Mouse (Mus musculus): ENCODE results near the gene Camkv. TPM values are rescaled to one million over a fixed set of nuclear protein-coding genes. Genes with fewer than 3 reads are reported as not detected.

Gene Camkv
- polyA plus RNA-seq, 1 experiment from 2014 or later, result 1.9 TPM

DNA sequence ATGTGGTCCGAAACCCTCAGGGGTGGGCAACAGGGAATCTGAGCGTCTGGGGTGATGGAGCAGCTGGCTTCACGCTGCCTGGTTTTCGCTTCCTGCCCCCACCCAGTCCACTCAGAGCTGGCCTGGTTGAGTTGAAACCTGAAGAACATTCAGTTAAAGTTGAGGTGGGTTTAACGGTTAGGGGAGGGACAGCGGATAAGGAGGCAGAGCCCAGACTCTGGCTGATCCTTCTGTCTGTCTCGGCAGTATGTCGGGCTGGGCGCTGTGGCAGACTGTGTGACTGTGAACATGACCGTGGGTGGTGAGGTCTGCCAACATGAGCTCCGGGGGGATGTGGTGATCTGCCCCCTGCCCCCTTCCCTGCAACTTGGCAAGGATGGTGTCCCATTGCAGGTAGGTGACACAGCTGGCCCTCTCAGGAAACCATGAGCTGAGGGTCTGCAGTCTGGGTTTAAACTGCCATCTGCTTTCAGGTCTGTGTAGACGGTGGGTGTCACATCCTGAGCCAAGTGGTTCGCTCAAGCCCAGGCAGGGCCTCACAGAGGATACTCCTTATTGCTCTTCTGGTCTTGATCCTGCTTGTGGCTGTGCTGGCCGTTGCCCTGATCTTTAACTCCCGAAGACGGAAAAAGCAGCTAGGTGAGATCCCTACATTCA, 20.6 kb upstream of the Camkv start:
- Histone ChIP-seq H3K27me3 (replicated peaks; ENCODE audit: control insufficient read depth, insufficient read depth, low read length) (no peaks in the 10 kb centered on the region), H3K4me3 (ENCODE audit: low read depth, low read length) (no peak overlapping the region), H3K9me3 (ENCODE audit: control insufficient read depth, low read length) (no peaks in the 10 kb centered on the region), H3K9ac (ENCODE audit: low read length) (no peak overlapping the region), H3K27ac (ENCODE audit: low read depth) (no peak overlapping the region), H3K36me3 (ENCODE audit: control insufficient read depth, insufficient read depth, low read length) (peaks cover 8% of the 10 kb centered on the region; the same call in 1 of the 2 replicates), H3K4me1 (replicated peaks; ENCODE audit: control insufficient read depth, insufficient read depth, low read length) (peaks cover 14% of the 10 kb centered on the region), H3K4me2 (ENCODE audit: low read length) (no peak overlapping the region)
- DNase-seq (ENCODE audit: low spot score) (no peak), ATAC-seq (replicated peaks; ENCODE audit: low FRiP score, low TSS enrichment, low read depth) (no peak)
- 80% methylated on average over 16 of the region's 16 CpGs for WGBS

- DNase-seq (ENCODE audit: low spot score) (no peak), ATAC-seq (replicated peaks; ENCODE audit: low FRiP score, low TSS enrichment, low read depth) (peak; percentile 45)
- Histone ChIP-seq H3K4me1 (replicated peaks; ENCODE audit: control insufficient read depth, insufficient read depth, low read length) (peaks cover 8% of the 10 kb centered on the region; the same call in 1 of the 2 replicates), H3K27ac (ENCODE audit: low read depth) (no peak overlapping the region; the same call in 1 of the 2 replicates), H3K9ac (ENCODE audit: low read length) (no peak overlapping the region), H3K27me3 (replicated peaks; ENCODE audit: control insufficient read depth, insufficient read depth, low read length) (no peaks in the 10 kb centered on the region), H3K4me3 (ENCODE audit: low read depth, low read length) (no peak overlapping the region), H3K4me2 (ENCODE audit: low read length) (no peak overlapping the region), H3K36me3 (ENCODE audit: control insufficient read depth, insufficient read depth, low read length) (0 out of 2 replicates have a peak, but pooled peaks cover 3% of the 10 kb centered on the region), H3K9me3 (ENCODE audit: control insufficient read depth, low read length) (no peaks in the 10 kb centered on the region)
- 30% methylated on average over 13 of the region's 13 CpGs for WGBS
Observed at GRCm38 (mm10) chr9:107917895-107918608, 17.4 kb upstream of the Camkv start.

DNA sequence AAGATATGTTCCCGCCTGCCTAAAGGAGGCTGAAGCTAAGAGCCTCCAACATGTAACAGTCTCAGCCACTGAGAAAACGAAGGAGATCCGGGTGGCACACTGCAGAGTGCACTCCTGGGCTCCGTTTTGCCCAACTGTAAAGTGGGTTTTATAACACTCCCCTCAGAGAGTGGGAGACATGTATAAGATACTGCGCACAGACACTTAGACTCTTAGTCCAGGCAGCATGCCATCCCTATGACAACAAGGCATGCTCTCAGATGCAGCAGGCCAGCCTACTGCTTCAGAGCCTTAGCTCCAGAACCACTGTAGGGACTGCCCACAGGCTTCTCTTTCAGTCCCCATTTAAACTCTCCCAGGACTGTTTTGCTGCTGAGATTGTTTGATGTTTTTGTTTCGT, 16.6 kb upstream of the Camkv start:
- ATAC-seq (replicated peaks; ENCODE audit: low FRiP score, low TSS enrichment, low read depth) (no peak), DNase-seq (ENCODE audit: low spot score) (no peak)
- Histone ChIP-seq H3K27me3 (replicated peaks; ENCODE audit: control insufficient read depth, insufficient read depth, low read length) (no peaks in the 10 kb centered on the region), H3K9ac (ENCODE audit: low read length) (no peak overlapping the region), H3K4me3 (ENCODE audit: low read depth, low read length) (no peak overlapping the region), H3K4me2 (ENCODE audit: low read length) (no peak overlapping the region), H3K27ac (ENCODE audit: low read depth) (no peak overlapping the region), H3K4me1 (replicated peaks; ENCODE audit: control insufficient read depth, insufficient read depth, low read length) (peaks cover 8% of the 10 kb centered on the region; the same call in 1 of the 2 replicates), H3K9me3 (ENCODE audit: control insufficient read depth, low read length) (no peaks in the 10 kb centered on the region), H3K36me3 (ENCODE audit: control insufficient read depth, insufficient read depth, low read length) (0 out of 2 replicates have a peak, but pooled peaks cover 3% of the 10 kb centered on the region)
- 80% methylated on average over 6 of the region's 6 CpGs for WGBS

- no peaks in the 10 kb centered on the region for H3K27me3 ChIP-seq (replicated peaks; ENCODE audit: control insufficient read depth, insufficient read depth, low read length)
- H3K9me3 ChIP-seq (ENCODE audit: control insufficient read depth, low read length), result no peaks in the 10 kb centered on the region
- no peak overlapping the region for H3K4me2 ChIP-seq (ENCODE audit: low read length)
- H3K4me1 ChIP-seq (replicated peaks; ENCODE audit: control insufficient read depth, insufficient read depth, low read length), result peaks cover 8% of the 10 kb centered on the region; the same call in 1 of the 2 replicates
- 88% methylated on average over 5 of the region's 5 CpGs for WGBS
- DNase-seq (ENCODE audit: low spot score) (no peak), ATAC-seq (replicated peaks; ENCODE audit: low FRiP score, low TSS enrichment, low read depth) (no peak)
- H3K27ac ChIP-seq (ENCODE audit: low read depth), result no peak overlapping the region
- H3K36me3 ChIP-seq (ENCODE audit: control insufficient read depth, insufficient read depth, low read length), result 0 out of 2 replicates have a peak, but pooled peaks cover 3% of the 10 kb centered on the region
- no peak overlapping the region for H3K9ac ChIP-seq (ENCODE audit: low read length)
- H3K4me3 ChIP-seq (ENCODE audit: low read depth, low read length), result no peak overlapping the region
Observed at GRCm38 (mm10) chr9:107919441-107919840, 16.0 kb upstream of the Camkv start.

- WGBS, result 30% methylated on average over 7 of the region's 7 CpGs
- Histone ChIP-seq H3K4me2 (ENCODE audit: low read length) (no peak overlapping the region), H3K9ac (ENCODE audit: low read length) (no peak overlapping the region), H3K9me3 (ENCODE audit: control insufficient read depth, low read length) (no peaks in the 10 kb centered on the region), H3K36me3 (ENCODE audit: control insufficient read depth, insufficient read depth, low read length) (no peaks in the 10 kb centered on the region), H3K4me1 (replicated peaks; ENCODE audit: control insufficient read depth, insufficient read depth, low read length) (peaks cover 8% of the 10 kb centered on the region; the same call in 1 of the 2 replicates), H3K27ac (ENCODE audit: low read depth) (no peak overlapping the region), H3K27me3 (replicated peaks; ENCODE audit: control insufficient read depth, insufficient read depth, low read length) (no peaks in the 10 kb centered on the region), H3K4me3 (ENCODE audit: low read depth, low read length) (no peak overlapping the region)
- ATAC-seq (replicated peaks; ENCODE audit: low FRiP score, low TSS enrichment, low read depth) (0 out of 2 replicates have a peak, but pooled peaks have one; percentile 57), DNase-seq (ENCODE audit: low spot score) (peak; percentile 62)
Observed at GRCm38 (mm10) chr9:107923021-107923420, 12.5 kb upstream of the Camkv start.

GRCm38 (mm10) chr9:107923956-107924355, 11.5 kb upstream of the Camkv start:
- peaks cover 7% of the 10 kb centered on the region; the same call in 1 of the 2 replicates for H3K4me1 ChIP-seq (replicated peaks; ENCODE audit: control insufficient read depth, insufficient read depth, low read length)
- whole genome bisulfite sequencing, result 39% methylated on average over 6 of the region's 6 CpGs
- H3K36me3 ChIP-seq (ENCODE audit: control insufficient read depth, insufficient read depth, low read length), result no peaks in the 10 kb centered on the region
- H3K9me3 ChIP-seq (ENCODE audit: control insufficient read depth, low read length), result no peaks in the 10 kb centered on the region
- H3K27me3 ChIP-seq (replicated peaks; ENCODE audit: control insufficient read depth, insufficient read depth, low read length), result no peaks in the 10 kb centered on the region
- DNase-seq (ENCODE audit: low spot score) (no peak), ATAC-seq (replicated peaks; ENCODE audit: low FRiP score, low TSS enrichment, low read depth) (no peak)
- no peak overlapping the region for H3K9ac ChIP-seq (ENCODE audit: low read length)
- no peak overlapping the region for H3K4me3 ChIP-seq (ENCODE audit: low read depth, low read length)
- no peak overlapping the region for H3K27ac ChIP-seq (ENCODE audit: low read depth)
- H3K4me2 ChIP-seq (ENCODE audit: low read length), result no peak overlapping the region

- 48% methylated on average over 3 of the region's 3 CpGs for WGBS
- Histone ChIP-seq H3K9me3 (ENCODE audit: control insufficient read depth, low read length) (no peaks in the 10 kb centered on the region), H3K27ac (ENCODE audit: low read depth) (no peak overlapping the region), H3K27me3 (replicated peaks; ENCODE audit: control insufficient read depth, insufficient read depth, low read length) (no peaks in the 10 kb centered on the region), H3K9ac (ENCODE audit: low read length) (no peak overlapping the region), H3K4me1 (replicated peaks; ENCODE audit: control insufficient read depth, insufficient read depth, low read length) (peaks cover 7% of the 10 kb centered on the region; the same call in 1 of the 2 replicates), H3K4me3 (ENCODE audit: low read depth, low read length) (no peak overlapping the region), H3K4me2 (ENCODE audit: low read length) (no peak overlapping the region), H3K36me3 (ENCODE audit: control insufficient read depth, insufficient read depth, low read length) (no peaks in the 10 kb centered on the region)
- no peak for ATAC-seq (replicated peaks; ENCODE audit: low FRiP score, low TSS enrichment, low read depth)
- no peak for DNase-seq (ENCODE audit: low spot score)
Observed at GRCm38 (mm10) chr9:107925251-107925650, 10.2 kb upstream of the Camkv start.

DNA sequence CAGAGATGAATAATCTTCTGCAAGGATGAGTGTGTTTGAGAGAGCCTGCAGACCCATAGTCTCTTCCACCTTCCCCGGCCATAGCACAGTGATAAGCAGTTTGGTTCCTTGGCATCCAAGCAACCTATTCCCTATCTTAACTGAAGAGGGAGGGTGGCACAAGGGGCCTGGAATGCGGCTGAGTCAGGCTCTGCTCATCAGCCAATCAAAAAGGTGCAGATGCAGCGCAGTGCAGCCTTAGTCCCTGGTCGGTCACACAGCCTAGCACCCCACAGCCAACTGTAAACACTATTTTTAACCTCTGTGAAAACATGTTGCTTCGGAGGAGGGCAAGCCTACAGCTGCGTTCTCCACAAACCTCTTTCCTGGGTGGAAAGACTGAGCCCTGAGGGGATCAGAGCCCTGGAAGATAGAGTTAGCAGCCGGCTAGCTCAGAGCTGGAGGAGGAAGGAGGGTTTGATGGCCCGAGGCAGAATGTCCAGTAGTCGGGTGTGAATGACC, 8.5 kb upstream of the Camkv start:
- ATAC-seq (replicated peaks; ENCODE audit: low FRiP score, low TSS enrichment, low read depth) (no peak), DNase-seq (ENCODE audit: low spot score) (no peak)
- Histone ChIP-seq H3K4me2 (ENCODE audit: low read length) (no peak overlapping the region), H3K4me1 (replicated peaks; ENCODE audit: control insufficient read depth, insufficient read depth, low read length) (peaks cover 9% of the 10 kb centered on the region), H3K9ac (ENCODE audit: low read length) (no peak overlapping the region), H3K27ac (ENCODE audit: low read depth) (no peak overlapping the region), H3K4me3 (ENCODE audit: low read depth, low read length) (no peak overlapping the region), H3K27me3 (replicated peaks; ENCODE audit: control insufficient read depth, insufficient read depth, low read length) (no peaks in the 10 kb centered on the region), H3K36me3 (ENCODE audit: control insufficient read depth, insufficient read depth, low read length) (no peaks in the 10 kb centered on the region), H3K9me3 (ENCODE audit: control insufficient read depth, low read length) (no peaks in the 10 kb centered on the region)
- 43% methylated on average over 9 of the region's 9 CpGs for WGBS
